Mouse (Mus musculus): Measurements from ENCODE around the gene Ankdd1a.

DNA sequence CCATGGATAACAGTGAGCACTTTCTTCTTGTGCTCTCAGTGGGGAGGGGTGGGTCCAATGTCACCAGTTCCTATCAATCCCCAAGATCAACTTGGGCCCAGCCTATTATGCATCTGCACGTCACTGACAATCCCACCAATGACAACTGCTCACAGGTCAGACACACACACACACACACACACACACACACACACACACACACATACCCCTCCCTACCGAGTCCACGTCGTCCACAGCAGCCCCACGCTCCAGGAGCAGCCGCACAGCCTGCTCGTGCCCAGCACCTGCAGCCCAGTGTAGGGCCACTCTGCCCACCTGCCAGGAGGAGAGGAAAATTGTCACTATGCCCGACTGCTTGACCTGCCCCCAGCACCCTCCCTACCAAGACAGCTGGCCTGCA, 5.6 kb downstream of the Ankdd1a start:
- TF ChIP-seq CTCF (IDR thresholded peaks at IDR 0.05; ENCODE audit: extremely low read depth, insufficient read depth, insufficient read length, insufficient replicate concordance) = no peak
- no peak for TF ChIP-seq POLR2A (IDR thresholded peaks at IDR 0.05; ENCODE audit: low read depth, low read length)
